In the genomic region with DNA sequence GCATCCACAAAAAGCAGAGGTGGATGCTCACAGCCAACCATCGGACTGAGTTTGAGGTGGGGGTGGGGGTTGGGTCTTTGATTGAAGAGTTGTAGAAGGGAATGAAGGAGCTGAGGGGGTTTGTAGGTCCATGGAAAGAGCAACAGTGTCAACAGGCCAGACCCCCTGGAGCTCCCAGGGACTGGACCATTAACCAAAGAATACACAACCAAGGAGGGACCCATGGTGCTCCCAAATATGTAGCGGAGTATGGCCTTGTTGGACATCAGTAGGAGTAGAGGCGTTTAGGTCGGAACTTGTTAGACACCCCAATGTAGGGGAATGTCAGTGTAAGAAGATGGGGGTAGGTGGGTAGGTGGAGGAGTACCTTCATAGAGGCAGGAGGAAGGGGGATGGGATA, we compare ENCODE assay signal across 28 mouse cellular contexts.
"Had no signal": no experiment of that assay in that cellular context is flagged by ENCODE, and none has a peak within 500 bp of the region (broad histone marks: within the 10 kb centered on the region; RNA-seq: fewer than 3 reads in every experiment).

No protein-coding gene starts in this region.

- DNase-seq: cerebellum, adult 2 months; cerebellum, adult 8-10 months; cerebellum, adult 9-10 months; cerebellum, adult 9-11 months; cerebellum, postnatal 10 days; cerebellum, postnatal 14 days; cerebellum, postnatal 25 days; cerebellum, postnatal 36 days; embryo, embryonic 11 days; forebrain, postnatal 0 days; gastrocnemius, adult 2 months; gastrocnemius, postnatal 10 days; gastrocnemius, postnatal 14 days; gastrocnemius, postnatal 25 days; gastrocnemius, postnatal 36 days; heart, adult 18-20 months; heart, adult 2 months had no signal

- H3K36me3 ChIP-seq: embryonic facial prominence, embryonic 10.5 days; embryonic facial prominence, embryonic 12.5 days; embryonic facial prominence, embryonic 13.5 days; embryonic facial prominence, embryonic 15.5 days; forebrain, embryonic 10.5 days; forebrain, embryonic 12.5 days; forebrain, embryonic 15.5 days had no signal

- H3K9ac ChIP-seq: embryonic facial prominence, embryonic 12.5 days; embryonic facial prominence, embryonic 13.5 days; embryonic facial prominence, embryonic 15.5 days; forebrain, embryonic 12.5 days; forebrain, embryonic 13.5 days; forebrain, embryonic 15.5 days; forebrain, postnatal 0 days had no signal

- H3K4me1 ChIP-seq: embryonic facial prominence, embryonic 10.5 days; embryonic facial prominence, embryonic 12.5 days; embryonic facial prominence, embryonic 13.5 days; embryonic facial prominence, embryonic 15.5 days; forebrain, embryonic 10.5 days; forebrain, embryonic 12.5 days; forebrain, embryonic 13.5 days; forebrain, embryonic 15.5 days had no signal

- ATAC-seq: forebrain, embryonic 13.5 days; forebrain, embryonic 14.5 days; forebrain, embryonic 15.5 days; forebrain, embryonic 16.5 days; forebrain, postnatal 0 days had no signal

- H3K27me3 ChIP-seq: embryonic facial prominence, embryonic 12.5 days; embryonic facial prominence, embryonic 13.5 days; embryonic facial prominence, embryonic 15.5 days; forebrain, embryonic 12.5 days; forebrain, embryonic 13.5 days; forebrain, embryonic 15.5 days had no signal

- H3K9me3 ChIP-seq: embryonic facial prominence, embryonic 10.5 days; embryonic facial prominence, embryonic 12.5 days; embryonic facial prominence, embryonic 13.5 days; embryonic facial prominence, embryonic 15.5 days; forebrain, embryonic 10.5 days; forebrain, embryonic 12.5 days; forebrain, embryonic 13.5 days; forebrain, embryonic 15.5 days had no signal

- H3K4me3 ChIP-seq: embryonic facial prominence, embryonic 10.5 days; embryonic facial prominence, embryonic 12.5 days; embryonic facial prominence, embryonic 13.5 days; embryonic facial prominence, embryonic 15.5 days; erythroblast, embryonic 14.5 days; forebrain, embryonic 10.5 days; forebrain, embryonic 12.5 days; forebrain, embryonic 13.5 days; forebrain, embryonic 15.5 days; gastrocnemius, adult 2 months; heart, adult 2 months had no signal

- H3K4me2 ChIP-seq: embryonic facial prominence, embryonic 12.5 days; embryonic facial prominence, embryonic 13.5 days; embryonic facial prominence, embryonic 15.5 days; forebrain, embryonic 12.5 days; forebrain, embryonic 13.5 days; forebrain, embryonic 15.5 days had no signal

- H3K27ac ChIP-seq: embryonic facial prominence, embryonic 10.5 days; embryonic facial prominence, embryonic 12.5 days; embryonic facial prominence, embryonic 13.5 days; embryonic facial prominence, embryonic 15.5 days; forebrain, embryonic 10.5 days; forebrain, embryonic 12.5 days; forebrain, embryonic 13.5 days; forebrain, embryonic 15.5 days; gastrocnemius, adult 2 months; heart, adult 2 months had no signal
